Mouse (Mus musculus) MN1 (cell line): Measurements from ENCODE around the gene Dnajb4.

Source experiments
- DNase-seq: peaks from one replicate; pipeline ENCODE4 v3.0.0-alpha.2; 2016; ENCODE audit warnings: low spot score

Gene Dnajb4

GRCm38 (mm10) chr3:152171862-152172261, 38.2 kb downstream of the Dnajb4 start:
- DNase-seq, result no peak

GRCm38 (mm10) chr3:152171236-152171635, 38.9 kb downstream of the Dnajb4 start:
- no peak for DNase-seq

GRCm38 (mm10) chr3:152170407-152170806, 39.7 kb downstream of the Dnajb4 start:
- no peak for DNase-seq

- DNase-seq, result no peak
Measured at GRCm38 (mm10) chr3:152168007-152168406, 42.1 kb downstream of the Dnajb4 start.

- peak; percentile 58 for DNase-seq
Measured at GRCm38 (mm10) chr3:152166699-152167451, 43.2 kb downstream of the Dnajb4 start.

GRCm38 (mm10) chr3:152166099-152166423, 44.0 kb downstream of the Dnajb4 start, which contains the start of gene Gipc2:
Gene Gipc2, minus strand, starts transcription at chr3:152166230.
- DNase-seq, result no peak

DNA sequence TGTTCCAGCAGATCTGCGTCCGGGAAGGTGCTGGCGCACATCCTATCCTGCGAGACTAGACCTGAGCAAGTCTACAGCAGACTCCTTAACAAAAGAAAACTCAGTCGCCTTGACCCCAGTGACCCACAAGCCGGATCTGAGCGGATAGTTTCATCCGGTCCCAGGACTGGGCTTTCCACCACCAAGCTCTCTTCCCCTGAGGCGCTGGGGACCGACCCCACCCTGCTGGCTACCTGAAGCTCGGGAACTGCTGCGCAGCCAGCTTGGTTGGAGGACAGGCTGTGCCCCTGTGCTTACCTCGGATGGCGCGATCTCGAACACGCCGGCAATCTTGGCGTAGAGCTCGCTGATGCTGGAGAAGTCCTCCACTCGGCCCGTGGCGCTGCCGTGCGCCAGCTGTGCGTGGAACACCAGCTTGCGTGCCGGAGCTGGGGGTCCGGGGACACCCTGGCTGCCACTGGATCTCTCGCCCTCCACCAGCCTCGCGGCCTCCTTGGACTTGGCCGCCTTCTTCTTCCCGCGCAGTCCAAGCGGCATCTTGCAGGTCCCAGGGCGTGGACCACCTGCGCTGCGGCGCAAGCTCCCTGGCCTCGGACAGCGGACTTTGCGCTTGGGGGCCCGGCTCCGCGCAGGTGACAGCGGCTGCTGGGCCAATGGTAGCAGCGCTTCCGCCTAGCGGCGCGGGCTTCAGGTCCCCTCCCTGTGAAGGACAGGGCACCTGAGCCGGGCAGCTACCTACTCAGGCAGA, 44.6 kb downstream of the Dnajb4 start:
- DNase-seq, result peak; percentile 17

DNA sequence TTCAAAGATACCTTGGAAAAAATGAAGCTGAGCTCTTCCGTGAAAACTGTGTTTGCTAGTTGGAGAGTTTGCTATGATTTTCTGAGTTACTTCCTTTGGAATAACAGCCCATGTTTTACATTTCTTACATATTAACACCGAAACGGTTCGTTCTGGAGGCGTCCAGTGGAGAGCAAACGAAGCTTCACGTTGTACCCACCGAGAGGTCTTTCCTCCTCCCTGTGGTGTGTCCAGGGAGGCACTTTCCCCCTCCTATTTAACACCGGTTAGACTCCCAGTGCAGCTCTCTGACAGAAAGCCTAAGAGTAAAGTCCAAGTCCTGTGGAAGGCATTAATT, 45.1 kb downstream of the Dnajb4 start:
- no peak for DNase-seq

GRCm38 (mm10) chr3:152163320-152163719, 46.8 kb downstream of the Dnajb4 start:
- no peak for DNase-seq

- no peak for DNase-seq
Measured at GRCm38 (mm10) chr3:152160607-152161006, 49.5 kb downstream of the Dnajb4 start.

- no peak for DNase-seq
Measured at GRCm38 (mm10) chr3:152159321-152159720, 50.8 kb downstream of the Dnajb4 start.

- DNase-seq, result no peak
Measured at GRCm38 (mm10) chr3:152158344-152159291, 51.5 kb downstream of the Dnajb4 start.

DNA sequence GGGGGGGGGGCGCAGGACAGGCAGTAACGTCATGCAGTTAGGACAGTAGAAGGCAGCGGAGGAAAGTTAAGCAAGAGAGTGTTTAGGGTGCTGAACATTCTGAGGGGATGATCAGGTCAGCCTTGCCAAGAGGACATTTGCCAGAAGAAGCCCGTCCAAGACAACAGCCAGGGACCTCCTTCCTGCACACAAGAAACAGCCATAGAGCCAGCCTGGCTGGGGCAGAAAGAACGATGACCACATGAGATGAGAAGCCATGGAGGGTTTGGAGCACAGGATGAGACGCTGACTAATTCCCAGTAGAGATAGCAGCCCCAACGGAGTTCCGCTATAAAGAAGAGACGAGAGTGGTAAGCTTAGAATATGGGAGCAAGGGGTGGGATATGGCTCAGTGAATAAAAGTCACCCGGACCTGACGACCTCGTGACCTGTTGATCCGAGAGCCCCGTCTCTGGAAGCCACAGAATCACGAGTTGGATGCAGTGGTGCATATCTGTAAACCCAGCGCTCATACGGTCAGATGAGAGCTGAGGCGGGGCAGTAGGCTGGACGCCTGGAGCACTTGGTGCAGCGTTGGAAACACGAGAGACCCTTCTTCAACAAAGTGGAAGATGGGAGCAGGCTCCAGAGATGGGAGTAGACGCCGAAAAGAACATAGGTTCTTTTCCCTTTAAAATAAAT, 53.1 kb downstream of the Dnajb4 start:
- no peak for DNase-seq

- DNase-seq, result peak; percentile 35
Measured at GRCm38 (mm10) chr3:152155296-152155948, 54.7 kb downstream of the Dnajb4 start.

DNA sequence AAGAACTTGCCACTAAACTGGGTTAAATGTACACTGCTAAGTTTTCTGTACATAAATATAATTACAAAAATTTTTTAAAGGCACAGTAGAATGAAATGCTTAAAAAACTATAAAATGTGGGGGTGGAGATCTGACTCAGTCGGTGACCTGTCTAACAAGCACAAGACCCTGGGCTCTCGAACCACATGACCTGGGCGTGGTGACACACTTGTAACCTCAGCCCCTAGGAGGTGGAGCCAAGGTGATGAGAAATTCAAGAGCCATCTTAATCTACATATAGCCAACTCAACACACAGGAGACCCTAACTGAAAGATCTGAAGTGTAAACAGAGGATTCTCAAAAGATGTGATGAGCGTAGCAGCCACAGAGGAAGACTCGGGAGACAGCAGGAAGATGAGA, 56.0 kb downstream of the Dnajb4 start:
- no peak for DNase-seq

DNA sequence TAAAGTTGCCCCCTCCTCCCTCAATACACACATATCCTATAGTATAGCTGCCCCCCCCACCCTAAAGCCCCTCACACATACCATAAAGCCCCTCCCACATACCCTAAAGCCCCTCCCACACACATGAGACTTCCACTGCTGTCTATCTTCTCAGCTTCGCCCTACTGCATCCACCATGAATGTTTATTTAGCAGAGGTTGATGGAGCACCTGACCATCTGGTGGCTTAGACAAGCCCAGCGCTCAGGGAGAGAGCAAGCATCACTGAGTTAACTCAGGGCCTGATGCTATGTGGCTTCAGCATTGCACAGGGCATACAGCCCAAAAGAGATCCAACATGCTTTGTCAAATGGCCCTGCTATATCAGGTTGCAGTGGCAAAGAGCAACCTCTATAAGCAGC, 57.0 kb downstream of the Dnajb4 start:
- DNase-seq, result no peak

DNA sequence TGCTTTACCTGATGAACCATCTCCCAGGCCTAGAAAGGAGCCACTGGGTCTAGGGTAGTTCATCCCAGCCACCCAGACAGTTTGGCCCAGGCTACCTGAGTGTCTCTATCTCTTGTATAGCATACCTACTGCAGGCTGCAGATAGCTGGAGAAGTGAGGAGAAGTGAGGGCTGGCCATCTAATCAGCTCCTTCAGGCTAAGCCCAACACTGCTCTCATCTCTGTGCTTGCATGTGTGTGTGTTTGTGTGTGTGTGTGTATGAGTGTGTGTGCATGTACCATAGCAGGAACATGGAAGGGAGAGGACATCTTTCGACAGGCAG, 57.7 kb downstream of the Dnajb4 start:
- DNase-seq, result no peak

GRCm38 (mm10) chr3:152151725-152152482, 58.2 kb downstream of the Dnajb4 start:
- DNase-seq, result no peak

DNA sequence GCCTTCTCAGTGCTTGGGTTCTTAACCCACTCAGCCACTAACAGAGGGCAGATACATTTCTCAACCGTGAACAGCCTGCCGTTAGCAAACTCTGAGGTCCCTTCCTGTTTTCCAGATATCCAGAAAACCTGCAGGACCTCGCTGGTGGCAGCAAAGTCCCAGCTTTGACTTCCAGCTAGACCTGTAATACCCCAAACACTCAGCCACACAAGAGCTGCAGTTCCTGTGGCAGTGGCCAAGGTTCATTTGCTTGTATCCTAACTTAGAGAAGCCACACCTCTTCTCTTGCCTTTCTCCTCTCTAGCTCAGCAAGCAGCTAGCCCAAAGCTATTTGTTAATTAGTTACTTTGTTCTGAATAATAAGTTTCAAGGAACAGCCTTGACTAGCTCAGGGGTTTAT, 60.2 kb downstream of the Dnajb4 start:
- no peak for DNase-seq

DNA sequence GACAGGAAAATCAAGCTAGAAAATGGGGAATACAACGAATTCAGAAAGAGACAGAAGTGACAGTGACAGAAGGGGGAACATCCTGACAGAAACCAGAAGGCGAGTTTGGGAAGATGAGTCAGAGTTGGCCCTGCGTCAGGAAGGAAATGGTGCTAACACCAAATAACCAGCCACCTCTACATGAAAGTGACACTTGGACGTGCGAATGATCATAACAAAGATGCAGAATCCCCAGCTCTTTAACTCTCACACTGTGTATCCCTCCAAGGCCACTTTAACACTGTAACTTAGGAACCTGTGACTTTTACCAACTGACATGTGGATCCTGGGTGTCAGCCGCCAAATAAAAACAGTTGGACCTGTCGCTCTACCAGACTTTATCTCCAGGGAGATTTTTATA, 60.7 kb downstream of the Dnajb4 start:
- peak; percentile 40 for DNase-seq
